Mouse (Mus musculus) T-helper 1 cell (primary cell): ENCODE measurements around the gene L2hgdh.

Source experiments
- in situ Hi-C: fragments of 300-600 bp; cut with MboI, MseI; formaldehyde crosslinking; loops from one replicate; pipeline ENCODE4 v1.15.1; 2025; ENCODE audit warnings: high pct_unique_total_duplicates

The L2hgdh gene

GRCm38 (mm10) chr12:69730306-69730705 lies 5.6 kb upstream of the L2hgdh start:
- in situ Hi-C loops = loop anchor here (10.0 kb wide), 1 partner anchor 154 kb away; no protein-coding TSS in a partner anchor

- in situ Hi-C loops = no loop called here
Observed at GRCm38 (mm10) chr12:69729246-69729645, 4.6 kb upstream of the L2hgdh start.

- in situ Hi-C loops = no loop called here
Observed at GRCm38 (mm10) chr12:69724018-69724710, 509 bp downstream of the L2hgdh start.

- in situ Hi-C loops = no loop called here
Observed at GRCm38 (mm10) chr12:69723376-69723775, 1.3 kb downstream of the L2hgdh start.

GRCm38 (mm10) chr12:69722857-69723256 lies 1.8 kb downstream of the L2hgdh start:
- in situ Hi-C loops = no loop called here

GRCm38 (mm10) chr12:69713628-69714027 lies 11.0 kb downstream of the L2hgdh start:
- in situ Hi-C loops = no loop called here

GRCm38 (mm10) chr12:69704799-69705458 lies 19.7 kb downstream of the L2hgdh start:
- in situ Hi-C loops = no loop called here

GRCm38 (mm10) chr12:69698352-69698751 lies 26.3 kb downstream of the L2hgdh start:
- in situ Hi-C loops = loop anchor here (10.0 kb wide), 1 partner anchor 354 kb away; no protein-coding TSS in a partner anchor

GRCm38 (mm10) chr12:69696746-69697145 lies 27.9 kb downstream of the L2hgdh start:
- in situ Hi-C loops = loop anchor here (10.0 kb wide), 1 partner anchor 352 kb away; no protein-coding TSS in a partner anchor

- in situ Hi-C loops = loop anchor here (10.0 kb wide), 1 partner anchor 349 kb away; no protein-coding TSS in a partner anchor
Observed at GRCm38 (mm10) chr12:69693471-69693870, 31.2 kb downstream of the L2hgdh start.

- in situ Hi-C loops = loop anchor here (10.0 kb wide), 1 partner anchor 346 kb away; no protein-coding TSS in a partner anchor
Observed at GRCm38 (mm10) chr12:69690714-69691113, 34.0 kb downstream of the L2hgdh start.

GRCm38 (mm10) chr12:69689094-69689493 lies 35.6 kb downstream of the L2hgdh start:
- in situ Hi-C loops = no loop called here

GRCm38 (mm10) chr12:69688368-69688767 lies 36.3 kb downstream of the L2hgdh start:
- in situ Hi-C loops = no loop called here

GRCm38 (mm10) chr12:69683537-69683936 lies 41.1 kb downstream of the L2hgdh start:
- in situ Hi-C loops = no loop called here

GRCm38 (mm10) chr12:69682788-69683419 lies 41.8 kb downstream of the L2hgdh start:
- in situ Hi-C loops = no loop called here

GRCm38 (mm10) chr12:69682065-69682787 lies 42.4 kb downstream of the L2hgdh start:
- in situ Hi-C loops = no loop called here

GRCm38 (mm10) chr12:69681566-69682061 lies 43.1 kb downstream of the L2hgdh start, which contains the start of gene Sos2:
Gene Sos2 (minus strand): TSS chr12:69681852.
- in situ Hi-C loops = no loop called here

- in situ Hi-C loops = no loop called here
Observed at GRCm38 (mm10) chr12:69680635-69681565, 43.8 kb downstream of the L2hgdh start.

GRCm38 (mm10) chr12:69676157-69676556 lies 48.5 kb downstream of the L2hgdh start:
- in situ Hi-C loops = no loop called here
